Mouse (Mus musculus) limb, embryonic 10.5 days (tissue): ENCODE measurements around the gene Nid2. TPM values are rescaled to one million over a fixed set of nuclear protein-coding genes. Genes with fewer than 3 reads are reported as not detected.

ENCODE experiments used
- DNase-seq: peaks from one replicate; pipeline ENCODE4 v3.0.0-alpha.2; 2017; ENCODE audit warnings: low spot score
- H3K27ac ChIP-seq: fragments of 300-500 bp; sonication (generic); 2 replicates; pipeline ENCODE4 v1.5.1; 2016; ENCODE audit warnings: mild to moderate bottlenecking
- H3K27me3 ChIP-seq: fragments of 300-500 bp; sonication (generic); 2 replicates; pipeline ENCODE4 v1.6.1; 2016; ENCODE audit warnings: low read depth, mild to moderate bottlenecking; ENCODE audit not compliant: poor library complexity, severe bottlenecking
- H3K36me3 ChIP-seq: fragments of 300-500 bp; sonication (generic); 2 replicates; pipeline ENCODE4 v1.6.1; 2016; ENCODE audit warnings: mild to moderate bottlenecking, moderate library complexity
- H3K4me1 ChIP-seq: fragments of 300-500 bp; sonication (generic); 2 replicates; pipeline ENCODE4 v1.6.1; 2016
- H3K4me3 ChIP-seq: fragments of 300-500 bp; sonication (generic); 2 replicates; pipeline ENCODE4 v1.5.1; 2016; ENCODE audit warnings: mild to moderate bottlenecking, moderate library complexity
- H3K9me3 ChIP-seq: fragments of 300-500 bp; sonication (generic); replicated peaks from 2 replicates; pipeline ENCODE4 v1.6.1; 2016; ENCODE audit warnings: mild to moderate bottlenecking
- WGBS: fragments of 180-500 bp; shearing (Covaris S2); methylation state at CpG from one replicate; pipeline ENCODE4 v1.1.7; 2016; 5-methylcytosine and 5-hydroxymethylcytosine counted together
- polyA plus RNA-seq: library from polyadenylated mRNA; unstranded; fragments of >200 nt; fragmentation: Nextera tagmentation; extraction: Ambion mirVana; gene quantifications from 2 replicates; pipeline ENCODE4 v1.2.1, GENCODE M21; 2016

The Nid2 gene
- 98.5 TPM in 2 replicates for polyA plus RNA-seq

GRCm38 (mm10) chr14:19751025-19751771 is at the start of gene Nid2:
Gene Nid2, plus strand, starts transcription at chr14:19751265.
- Histone ChIP-seq H3K27me3 (no peaks in the 10 kb centered on the region), H3K4me1 (peaks cover 56% of the 10 kb centered on the region), H3K27ac (peak within 1 kb of the TSS; percentile 99), H3K9me3 (no peaks in the 10 kb centered on the region), H3K36me3 (peaks cover 28% of the 10 kb centered on the region), H3K4me3 (peak within 1 kb of the TSS; percentile 67)
- DNase-seq, result peak; percentile 96
- WGBS, result under 1% methylated on average over 45 of the region's 45 CpGs

GRCm38 (mm10) chr14:19701546-19701945 is 49.5 kb upstream of the Nid2 start:
- Histone ChIP-seq H3K4me1 (peaks cover 6% of the 10 kb centered on the region), H3K27ac (no peak overlapping the region), H3K36me3 (no peaks in the 10 kb centered on the region), H3K27me3 (0 out of 2 replicates have a peak, but pooled peaks cover 4% of the 10 kb centered on the region), H3K4me3 (no peak overlapping the region), H3K9me3 (no peaks in the 10 kb centered on the region)
- no peak for DNase-seq

GRCm38 (mm10) chr14:19705649-19706048 is 45.4 kb upstream of the Nid2 start:
- Histone ChIP-seq H3K4me1 (peaks cover 31% of the 10 kb centered on the region), H3K36me3 (no peaks in the 10 kb centered on the region), H3K27ac (no peak overlapping the region), H3K4me3 (no peak overlapping the region; the same call in 1 of the 2 replicates), H3K27me3 (0 out of 2 replicates have a peak, but pooled peaks cover 4% of the 10 kb centered on the region), H3K9me3 (no peaks in the 10 kb centered on the region)
- WGBS, result 11% methylated on average over 16 of the region's 16 CpGs
- peak; percentile 85 for DNase-seq

GRCm38 (mm10) chr14:19706454-19706853 is 44.6 kb upstream of the Nid2 start:
- DNase-seq, result peak; percentile 80
- H3K36me3 ChIP-seq, result no peaks in the 10 kb centered on the region
- 0 out of 2 replicates have a peak, but pooled peaks cover 4% of the 10 kb centered on the region for H3K27me3 ChIP-seq
- WGBS, result 2% methylated on average over 5 of the region's 5 CpGs
- no peaks in the 10 kb centered on the region for H3K9me3 ChIP-seq
- peaks cover 31% of the 10 kb centered on the region for H3K4me1 ChIP-seq
- no peak overlapping the region for H3K4me3 ChIP-seq
- 0 out of 2 replicates have a peak overlapping the region, but pooled peaks have one; percentile 1 for H3K27ac ChIP-seq

- peak; percentile 51 for DNase-seq
- no peaks in the 10 kb centered on the region for H3K9me3 ChIP-seq
- peak overlapping the region; percentile 1; the same call in 1 of the 2 replicates for H3K27ac ChIP-seq
- H3K4me3 ChIP-seq, result no peak overlapping the region
- H3K27me3 ChIP-seq, result 0 out of 2 replicates have a peak, but pooled peaks cover 4% of the 10 kb centered on the region
- peaks cover 31% of the 10 kb centered on the region for H3K4me1 ChIP-seq
- WGBS, result 22% methylated on average over 2 of the region's 2 CpGs
- H3K36me3 ChIP-seq, result no peaks in the 10 kb centered on the region
These were observed 44.1 kb upstream of the Nid2 start for GRCm38 (mm10) chr14:19706997-19707396.

- Histone ChIP-seq H3K9me3 (no peaks in the 10 kb centered on the region), H3K4me3 (no peak overlapping the region), H3K27me3 (0 out of 2 replicates have a peak, but pooled peaks cover 4% of the 10 kb centered on the region), H3K36me3 (no peaks in the 10 kb centered on the region), H3K4me1 (peaks cover 31% of the 10 kb centered on the region), H3K27ac (peak overlapping the region; percentile 36; the same call in 1 of the 2 replicates)
- DNase-seq, result no peak
- WGBS, result 57% methylated on average over 11 of the region's 11 CpGs
These were observed 43.2 kb upstream of the Nid2 start for GRCm38 (mm10) chr14:19707721-19708507.

- H3K4me1 ChIP-seq, result peaks cover 35% of the 10 kb centered on the region
- no peaks in the 10 kb centered on the region for H3K9me3 ChIP-seq
- DNase-seq, result no peak
- 67% methylated on average over 9 of the region's 9 CpGs for WGBS
- no peak overlapping the region for H3K4me3 ChIP-seq
- H3K27ac ChIP-seq, result peak overlapping the region; percentile 14
- 0 out of 2 replicates have a peak, but pooled peaks cover 4% of the 10 kb centered on the region for H3K27me3 ChIP-seq
- H3K36me3 ChIP-seq, result no peaks in the 10 kb centered on the region
These were observed 41.9 kb upstream of the Nid2 start for GRCm38 (mm10) chr14:19709161-19709560.

GRCm38 (mm10) chr14:19711771-19712170 is 39.3 kb upstream of the Nid2 start:
- Histone ChIP-seq H3K4me1 (peaks cover 26% of the 10 kb centered on the region), H3K36me3 (no peaks in the 10 kb centered on the region), H3K4me3 (no peak overlapping the region), H3K27me3 (no peaks in the 10 kb centered on the region), H3K9me3 (no peaks in the 10 kb centered on the region), H3K27ac (no peak overlapping the region)
- 57% methylated on average over 1 of the region's 1 CpGs for WGBS
- no peak for DNase-seq

- DNase-seq, result no peak
- no peaks in the 10 kb centered on the region for H3K36me3 ChIP-seq
- no peaks in the 10 kb centered on the region for H3K27me3 ChIP-seq
- H3K4me1 ChIP-seq, result peaks cover 13% of the 10 kb centered on the region
- H3K4me3 ChIP-seq, result no peak overlapping the region
- no peaks in the 10 kb centered on the region for H3K9me3 ChIP-seq
- 64% methylated on average over 3 of the region's 3 CpGs for WGBS
- H3K27ac ChIP-seq, result no peak overlapping the region
These were observed 38.0 kb upstream of the Nid2 start for GRCm38 (mm10) chr14:19713067-19713466.

- no peaks in the 10 kb centered on the region for H3K36me3 ChIP-seq
These were observed 32.0 kb upstream of the Nid2 start for GRCm38 (mm10) chr14:19719077-19719476.

GRCm38 (mm10) chr14:19720044-19720611 is 30.9 kb upstream of the Nid2 start:
- no peaks in the 10 kb centered on the region for H3K27me3 ChIP-seq
- no peaks in the 10 kb centered on the region for H3K9me3 ChIP-seq
- H3K27ac ChIP-seq, result no peak overlapping the region
- no peaks in the 10 kb centered on the region for H3K36me3 ChIP-seq
- H3K4me3 ChIP-seq, result no peak overlapping the region
- DNase-seq, result no peak
- no peaks in the 10 kb centered on the region for H3K4me1 ChIP-seq
- WGBS, result 79% methylated on average over 2 of the region's 2 CpGs

More at GRCm38 (mm10) chr14:19719077-19719476, 32.0 kb upstream of the Nid2 start:
- WGBS, result 83% methylated on average over 3 of the region's 3 CpGs
- no peak overlapping the region for H3K27ac ChIP-seq
- H3K4me3 ChIP-seq, result no peak overlapping the region
- DNase-seq, result no peak
- H3K9me3 ChIP-seq, result no peaks in the 10 kb centered on the region
- no peaks in the 10 kb centered on the region for H3K4me1 ChIP-seq
- H3K27me3 ChIP-seq, result no peaks in the 10 kb centered on the region

- H3K36me3 ChIP-seq, result no peaks in the 10 kb centered on the region
- 89% methylated on average over 5 of the region's 5 CpGs for WGBS
- no peaks in the 10 kb centered on the region for H3K9me3 ChIP-seq
- no peak for DNase-seq
- H3K4me1 ChIP-seq, result peaks cover 7% of the 10 kb centered on the region; the same call in 1 of the 2 replicates
- H3K4me3 ChIP-seq, result no peak overlapping the region
- H3K27ac ChIP-seq, result no peak overlapping the region
- H3K27me3 ChIP-seq, result no peaks in the 10 kb centered on the region
These were observed 22.8 kb upstream of the Nid2 start for GRCm38 (mm10) chr14:19728278-19728677.
